Mouse (Mus musculus): ENCODE data around the gene Agbl1. TPM values are rescaled to one million over a fixed set of nuclear protein-coding genes. Genes with fewer than 3 reads are reported as not detected.

Gene Agbl1
- polyA plus RNA-seq, 1 experiment from 2014 or later = 0.16 TPM

DNA sequence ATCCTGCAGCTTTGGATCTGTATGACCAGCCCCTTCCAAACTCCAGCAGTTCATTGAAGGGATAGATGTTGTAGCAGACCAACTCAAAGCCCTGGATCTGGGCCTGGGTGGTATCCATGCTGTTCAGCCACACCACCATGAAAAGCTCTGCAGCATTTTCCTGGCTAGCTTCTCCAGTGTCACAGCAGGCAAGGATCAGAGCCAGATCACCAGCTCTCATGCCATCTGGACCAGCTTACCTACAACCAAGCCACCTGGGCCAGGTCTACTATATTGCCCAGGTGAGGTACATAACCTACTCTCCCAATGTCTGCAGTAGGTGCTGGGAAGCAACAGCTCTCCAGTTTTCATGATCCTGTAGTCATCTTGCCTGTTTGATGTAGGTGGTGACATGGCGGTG, 884.3 kb downstream of the Agbl1 start:
- no peaks in the 10 kb centered on the region for H3K27me3 ChIP-seq (replicated peaks; ENCODE audit: control insufficient read depth, insufficient read depth, low read length)
- H3K9me3 ChIP-seq (ENCODE audit: control insufficient read depth, low read length) = no peaks in the 10 kb centered on the region
- WGBS = 93% methylated on average over 1 of the region's 1 CpGs
- no peak overlapping the region for H3K4me2 ChIP-seq (ENCODE audit: low read length)
- no peak for ATAC-seq
- no peaks in the 10 kb centered on the region for H3K36me3 ChIP-seq (ENCODE audit: control insufficient read depth, insufficient read depth, low read length)
- no peak overlapping the region for H3K9ac ChIP-seq (ENCODE audit: low read depth, low read length)
- no peak overlapping the region for H3K4me3 ChIP-seq (ENCODE audit: low read length)
- H3K27ac ChIP-seq (ENCODE audit: low read depth, low read length) = no peak overlapping the region
- H3K4me1 ChIP-seq (ENCODE audit: control insufficient read depth, insufficient read depth, low read depth, low read length) = no peaks in the 10 kb centered on the region

GRCm38 (mm10) chr7:77129045-77129444, 899.4 kb downstream of the Agbl1 start:
- Histone ChIP-seq H3K27ac (ENCODE audit: low read depth, low read length) (no peak overlapping the region), H3K4me3 (ENCODE audit: low read length) (no peak overlapping the region), H3K4me2 (ENCODE audit: low read length) (no peak overlapping the region), H3K36me3 (ENCODE audit: control insufficient read depth, insufficient read depth, low read length) (no peaks in the 10 kb centered on the region), H3K4me1 (ENCODE audit: control insufficient read depth, insufficient read depth, low read depth, low read length) (no peaks in the 10 kb centered on the region), H3K9ac (ENCODE audit: low read depth, low read length) (no peak overlapping the region), H3K9me3 (ENCODE audit: control insufficient read depth, low read length) (no peaks in the 10 kb centered on the region), H3K27me3 (replicated peaks; ENCODE audit: control insufficient read depth, insufficient read depth, low read length) (no peaks in the 10 kb centered on the region)
- no peak for ATAC-seq
- 38% methylated on average over 1 of the region's 1 CpGs for WGBS

- H3K36me3 ChIP-seq (ENCODE audit: control insufficient read depth, insufficient read depth, low read length) = no peaks in the 10 kb centered on the region
- no peaks in the 10 kb centered on the region for H3K9me3 ChIP-seq (ENCODE audit: control insufficient read depth, low read length)
- no peak overlapping the region for H3K4me3 ChIP-seq (ENCODE audit: low read length)
- H3K9ac ChIP-seq (ENCODE audit: low read depth, low read length) = no peak overlapping the region
- ATAC-seq = peak; percentile 80
- no peaks in the 10 kb centered on the region for H3K27me3 ChIP-seq (replicated peaks; ENCODE audit: control insufficient read depth, insufficient read depth, low read length)
- 14% methylated on average over 7 of the region's 7 CpGs for WGBS
- no peaks in the 10 kb centered on the region for H3K4me1 ChIP-seq (ENCODE audit: control insufficient read depth, insufficient read depth, low read depth, low read length)
- H3K27ac ChIP-seq (ENCODE audit: low read depth, low read length) = no peak overlapping the region
- H3K4me2 ChIP-seq (ENCODE audit: low read length) = peak overlapping the region; percentile 5; the same call in 1 of the 2 replicates
Measured at GRCm38 (mm10) chr7:77131950-77132349, 902.3 kb downstream of the Agbl1 start.

- peak overlapping the region; percentile 20 for H3K4me2 ChIP-seq (ENCODE audit: low read length)
- H3K4me3 ChIP-seq (ENCODE audit: low read length) = no peak overlapping the region
- WGBS = 41% methylated on average over 15 of the region's 15 CpGs
- H3K36me3 ChIP-seq (ENCODE audit: control insufficient read depth, insufficient read depth, low read length) = no peaks in the 10 kb centered on the region
- peak overlapping the region; percentile 20; the same call in 1 of the 2 replicates for H3K27ac ChIP-seq (ENCODE audit: low read depth, low read length)
- no peaks in the 10 kb centered on the region for H3K27me3 ChIP-seq (replicated peaks; ENCODE audit: control insufficient read depth, insufficient read depth, low read length)
- no peaks in the 10 kb centered on the region for H3K9me3 ChIP-seq (ENCODE audit: control insufficient read depth, low read length)
- no peaks in the 10 kb centered on the region for H3K4me1 ChIP-seq (ENCODE audit: control insufficient read depth, insufficient read depth, low read depth, low read length)
- H3K9ac ChIP-seq (ENCODE audit: low read depth, low read length) = no peak overlapping the region
- ATAC-seq = peak; percentile 95
Measured at GRCm38 (mm10) chr7:77132615-77133420, 903.1 kb downstream of the Agbl1 start.

- H3K9ac ChIP-seq (ENCODE audit: low read depth, low read length) = no peak overlapping the region
- H3K36me3 ChIP-seq (ENCODE audit: control insufficient read depth, insufficient read depth, low read length) = no peaks in the 10 kb centered on the region
- H3K4me1 ChIP-seq (ENCODE audit: control insufficient read depth, insufficient read depth, low read depth, low read length) = no peaks in the 10 kb centered on the region
- WGBS = 93% methylated on average over 2 of the region's 2 CpGs
- H3K4me2 ChIP-seq (ENCODE audit: low read length) = no peak overlapping the region
- H3K27ac ChIP-seq (ENCODE audit: low read depth, low read length) = no peak overlapping the region
- no peak for ATAC-seq
- H3K9me3 ChIP-seq (ENCODE audit: control insufficient read depth, low read length) = no peaks in the 10 kb centered on the region
- H3K4me3 ChIP-seq (ENCODE audit: low read length) = no peak overlapping the region
- no peaks in the 10 kb centered on the region for H3K27me3 ChIP-seq (replicated peaks; ENCODE audit: control insufficient read depth, insufficient read depth, low read length)
Measured at GRCm38 (mm10) chr7:77134860-77135259, 905.2 kb downstream of the Agbl1 start.

DNA sequence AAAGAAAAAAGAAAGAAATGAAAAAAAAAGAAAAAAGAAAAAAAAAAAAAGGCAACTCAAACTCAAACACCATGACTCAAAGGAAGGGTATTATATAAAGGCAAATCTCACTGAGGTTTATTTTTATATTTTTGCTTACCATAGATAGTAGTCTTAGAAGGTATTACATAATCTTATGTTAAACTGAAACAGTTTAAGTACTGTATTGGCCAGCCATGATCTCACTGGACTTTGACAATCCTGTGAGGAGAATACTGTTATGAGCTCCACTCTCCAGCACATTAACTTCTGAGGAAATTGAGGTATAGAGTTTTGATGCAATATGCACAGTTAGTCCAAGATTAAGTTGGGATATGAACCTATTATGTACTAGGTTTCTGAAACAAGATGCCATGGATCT, 909.0 kb downstream of the Agbl1 start:
- no peak overlapping the region for H3K9ac ChIP-seq (ENCODE audit: low read depth, low read length)
- no peak for ATAC-seq
- H3K36me3 ChIP-seq (ENCODE audit: control insufficient read depth, insufficient read depth, low read length) = no peaks in the 10 kb centered on the region
- H3K27me3 ChIP-seq (replicated peaks; ENCODE audit: control insufficient read depth, insufficient read depth, low read length) = no peaks in the 10 kb centered on the region
- H3K4me2 ChIP-seq (ENCODE audit: low read length) = no peak overlapping the region
- H3K4me3 ChIP-seq (ENCODE audit: low read length) = no peak overlapping the region
- H3K27ac ChIP-seq (ENCODE audit: low read depth, low read length) = no peak overlapping the region
- no peaks in the 10 kb centered on the region for H3K4me1 ChIP-seq (ENCODE audit: control insufficient read depth, insufficient read depth, low read depth, low read length)
- H3K9me3 ChIP-seq (ENCODE audit: control insufficient read depth, low read length) = no peaks in the 10 kb centered on the region

DNA sequence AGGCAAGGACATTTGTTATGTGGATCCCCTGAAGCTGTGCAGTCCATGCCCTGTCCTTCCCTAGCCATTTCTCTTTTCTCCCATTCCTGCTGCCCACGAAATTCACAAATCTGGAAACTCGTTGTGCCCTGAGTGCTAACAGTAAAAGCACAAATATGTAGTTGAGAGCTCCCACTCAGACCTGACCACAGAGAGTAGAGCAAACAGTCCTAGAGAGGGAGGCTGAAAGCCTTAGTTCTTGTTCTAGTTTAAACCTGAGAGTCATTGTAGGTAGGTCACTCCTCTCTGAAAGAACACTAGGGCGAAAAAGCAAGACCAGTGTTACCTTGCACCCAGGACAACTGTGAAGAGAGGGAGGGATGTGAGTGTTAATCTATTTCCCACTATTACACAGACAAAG, 917.8 kb downstream of the Agbl1 start:
- WGBS = 80% methylated on average over 3 of the region's 3 CpGs
- Histone ChIP-seq H3K27me3 (replicated peaks; ENCODE audit: control insufficient read depth, insufficient read depth, low read length) (no peaks in the 10 kb centered on the region), H3K4me1 (ENCODE audit: control insufficient read depth, insufficient read depth, low read depth, low read length) (0 out of 2 replicates have a peak, but pooled peaks cover 2% of the 10 kb centered on the region), H3K9me3 (ENCODE audit: control insufficient read depth, low read length) (no peaks in the 10 kb centered on the region), H3K9ac (ENCODE audit: low read depth, low read length) (no peak overlapping the region), H3K4me2 (ENCODE audit: low read length) (no peak overlapping the region), H3K36me3 (ENCODE audit: control insufficient read depth, insufficient read depth, low read length) (no peaks in the 10 kb centered on the region), H3K27ac (ENCODE audit: low read depth, low read length) (no peak overlapping the region), H3K4me3 (ENCODE audit: low read length) (no peak overlapping the region)
- no peak for ATAC-seq

- no peak for ATAC-seq
- 0 out of 2 replicates have a peak, but pooled peaks cover 2% of the 10 kb centered on the region for H3K4me1 ChIP-seq (ENCODE audit: control insufficient read depth, insufficient read depth, low read depth, low read length)
- 86% methylated on average over 4 of the region's 4 CpGs for WGBS
Measured at GRCm38 (mm10) chr7:77148820-77149219, 919.1 kb downstream of the Agbl1 start.

GRCm38 (mm10) chr7:77149846-77150245, 920.2 kb downstream of the Agbl1 start:
- no peaks in the 10 kb centered on the region for H3K9me3 ChIP-seq (ENCODE audit: control insufficient read depth, low read length)
- no peak overlapping the region for H3K4me3 ChIP-seq (ENCODE audit: low read length)
- H3K27ac ChIP-seq (ENCODE audit: low read depth, low read length) = no peak overlapping the region
- H3K36me3 ChIP-seq (ENCODE audit: control insufficient read depth, insufficient read depth, low read length) = no peaks in the 10 kb centered on the region
- no peak overlapping the region for H3K4me2 ChIP-seq (ENCODE audit: low read length)
- 68% methylated on average over 2 of the region's 2 CpGs for WGBS
- no peak overlapping the region for H3K9ac ChIP-seq (ENCODE audit: low read depth, low read length)
- no peak for ATAC-seq
- H3K27me3 ChIP-seq (replicated peaks; ENCODE audit: control insufficient read depth, insufficient read depth, low read length) = no peaks in the 10 kb centered on the region
- H3K4me1 ChIP-seq (ENCODE audit: control insufficient read depth, insufficient read depth, low read depth, low read length) = 0 out of 2 replicates have a peak, but pooled peaks cover 2% of the 10 kb centered on the region

More at GRCm38 (mm10) chr7:77148820-77149219, 919.1 kb downstream of the Agbl1 start:
- no peaks in the 10 kb centered on the region for H3K27me3 ChIP-seq (replicated peaks; ENCODE audit: control insufficient read depth, insufficient read depth, low read length)
- H3K9me3 ChIP-seq (ENCODE audit: control insufficient read depth, low read length) = no peaks in the 10 kb centered on the region
- no peak overlapping the region for H3K27ac ChIP-seq (ENCODE audit: low read depth, low read length)
- no peak overlapping the region for H3K4me2 ChIP-seq (ENCODE audit: low read length)
- H3K9ac ChIP-seq (ENCODE audit: low read depth, low read length) = no peak overlapping the region
- no peaks in the 10 kb centered on the region for H3K36me3 ChIP-seq (ENCODE audit: control insufficient read depth, insufficient read depth, low read length)
- no peak overlapping the region for H3K4me3 ChIP-seq (ENCODE audit: low read length)

Data from hindbrain, embryonic 16.5 days (tissue).